Mouse (Mus musculus): ENCODE data around the gene Hmgn1.
"Not testable (repeated sequence)": the region's sequence is repeated elsewhere in the genome, so short reads cannot be mapped to it uniquely, and the experiment has no call there.

The Hmgn1 gene

DNA sequence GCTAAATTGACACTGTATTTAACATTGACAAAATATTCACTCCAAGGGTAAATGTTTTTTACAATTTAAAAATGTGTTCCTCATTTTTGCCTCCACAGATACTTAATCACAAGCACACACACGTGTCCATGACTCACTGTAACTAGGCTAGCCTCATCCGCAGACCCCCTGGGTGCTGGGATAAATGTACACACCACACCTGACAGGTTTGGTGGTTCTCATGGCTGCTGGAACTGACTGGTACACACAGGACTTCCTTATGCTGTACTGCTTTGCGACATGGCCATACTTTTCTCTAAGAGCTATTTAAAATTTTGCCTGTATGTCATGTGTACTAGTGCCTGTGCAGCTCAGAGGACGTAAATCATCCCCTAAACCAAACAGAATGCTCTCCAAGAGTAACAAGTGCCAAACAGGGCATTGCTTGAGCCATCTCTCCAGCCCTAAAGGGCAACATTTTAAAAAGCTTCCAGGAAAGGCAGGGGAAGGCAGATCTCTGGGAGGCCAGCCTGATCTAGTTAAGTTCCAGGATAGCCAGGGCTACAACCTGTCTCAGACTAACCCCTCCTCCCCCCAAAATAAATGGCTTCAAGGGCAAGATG, 7.4 kb downstream of the Hmgn1 start:
- no peak for DNase-seq

GRCm38 (mm10) chr16:96114729-96115128, 12.8 kb downstream of the Hmgn1 start:
- DNase-seq: no peak

DNA sequence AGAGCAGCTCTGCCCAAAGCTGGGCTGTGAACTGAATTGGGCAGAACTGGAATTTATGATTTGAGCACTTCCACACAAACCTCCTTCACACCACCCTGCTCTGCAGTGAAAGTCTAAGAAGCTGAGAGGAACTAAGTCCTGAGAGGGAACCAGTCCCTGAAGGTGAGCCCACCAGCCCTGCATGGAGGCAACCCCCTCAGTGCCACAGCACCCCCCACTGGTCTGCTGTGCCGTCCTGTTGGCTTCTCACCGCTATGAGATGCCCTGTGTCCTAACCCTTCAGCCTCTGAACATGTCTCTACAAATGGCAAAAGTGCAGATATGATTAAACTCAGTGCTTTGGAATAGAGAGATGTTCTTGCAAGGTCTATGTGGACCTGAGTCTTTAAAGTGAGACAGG, 14.8 kb downstream of the Hmgn1 start:
- DNase-seq: no peak

GRCm38 (mm10) chr16:96110655-96111345, 16.7 kb downstream of the Hmgn1 start:
- DNase-seq: no peak

DNA sequence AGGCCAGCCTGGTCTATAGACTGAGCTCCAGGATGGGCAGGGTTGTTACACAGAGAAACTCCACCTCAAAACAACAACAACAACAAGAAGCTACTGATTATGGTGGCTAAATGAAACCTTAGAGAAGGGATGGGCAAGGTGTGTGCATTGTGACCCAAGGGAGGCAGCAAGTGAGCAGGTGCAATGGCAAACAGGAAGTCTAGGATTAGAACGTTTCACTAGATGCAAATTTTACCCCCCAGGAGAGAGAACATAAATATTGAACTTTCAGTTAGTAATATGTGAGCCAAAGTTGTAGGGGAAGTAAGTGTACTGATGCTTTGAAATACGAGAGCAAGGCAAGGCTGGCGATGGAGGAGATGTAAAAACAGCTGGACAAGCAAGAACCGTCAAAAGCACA, 17.9 kb downstream of the Hmgn1 start:
- DNase-seq: no peak

GRCm38 (mm10) chr16:96103036-96103435, 24.5 kb downstream of the Hmgn1 start:
- no peak for DNase-seq

DNA sequence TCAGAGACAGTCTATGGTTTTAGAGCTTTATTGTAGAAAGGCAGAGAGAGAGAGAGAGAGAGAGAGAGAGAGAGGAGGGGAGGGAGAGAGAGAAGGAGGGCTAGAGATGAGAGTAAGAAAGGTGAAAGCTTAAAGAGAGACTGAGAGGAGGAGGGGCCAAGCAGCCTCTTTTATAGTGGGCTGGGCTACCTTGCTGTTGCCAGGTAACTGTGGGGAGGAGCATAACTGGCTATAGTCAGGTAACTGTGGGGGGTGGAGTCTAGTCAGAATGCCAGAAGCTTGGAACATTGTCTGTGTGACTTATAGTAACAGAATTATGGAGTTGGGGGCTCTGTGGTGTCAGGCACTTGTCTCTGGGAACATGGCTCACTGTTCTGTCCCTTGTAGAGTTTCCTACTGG, 29.7 kb downstream of the Hmgn1 start:
- not testable (repeated sequence) for DNase-seq

DNA sequence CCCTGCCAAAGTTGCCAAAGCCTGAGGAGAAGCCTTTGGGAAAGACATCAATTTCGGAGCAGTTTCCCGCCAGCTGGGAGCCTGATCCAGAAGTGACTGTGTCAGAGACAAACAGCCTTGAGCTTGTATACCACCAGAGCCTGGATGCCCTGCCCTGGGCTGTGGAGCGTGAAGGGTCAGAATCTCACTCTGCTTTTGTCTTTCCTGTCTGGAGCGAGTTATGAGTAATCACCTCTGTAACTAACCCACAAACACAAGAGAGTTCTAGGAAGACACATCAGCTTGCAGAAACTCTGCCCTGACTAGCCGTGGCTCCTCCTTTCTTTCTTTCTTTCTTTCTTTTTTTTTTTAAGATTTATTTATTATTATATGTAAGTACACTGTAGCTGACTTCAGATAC, 31.6 kb downstream of the Hmgn1 start:
- no peak for DNase-seq

DNA sequence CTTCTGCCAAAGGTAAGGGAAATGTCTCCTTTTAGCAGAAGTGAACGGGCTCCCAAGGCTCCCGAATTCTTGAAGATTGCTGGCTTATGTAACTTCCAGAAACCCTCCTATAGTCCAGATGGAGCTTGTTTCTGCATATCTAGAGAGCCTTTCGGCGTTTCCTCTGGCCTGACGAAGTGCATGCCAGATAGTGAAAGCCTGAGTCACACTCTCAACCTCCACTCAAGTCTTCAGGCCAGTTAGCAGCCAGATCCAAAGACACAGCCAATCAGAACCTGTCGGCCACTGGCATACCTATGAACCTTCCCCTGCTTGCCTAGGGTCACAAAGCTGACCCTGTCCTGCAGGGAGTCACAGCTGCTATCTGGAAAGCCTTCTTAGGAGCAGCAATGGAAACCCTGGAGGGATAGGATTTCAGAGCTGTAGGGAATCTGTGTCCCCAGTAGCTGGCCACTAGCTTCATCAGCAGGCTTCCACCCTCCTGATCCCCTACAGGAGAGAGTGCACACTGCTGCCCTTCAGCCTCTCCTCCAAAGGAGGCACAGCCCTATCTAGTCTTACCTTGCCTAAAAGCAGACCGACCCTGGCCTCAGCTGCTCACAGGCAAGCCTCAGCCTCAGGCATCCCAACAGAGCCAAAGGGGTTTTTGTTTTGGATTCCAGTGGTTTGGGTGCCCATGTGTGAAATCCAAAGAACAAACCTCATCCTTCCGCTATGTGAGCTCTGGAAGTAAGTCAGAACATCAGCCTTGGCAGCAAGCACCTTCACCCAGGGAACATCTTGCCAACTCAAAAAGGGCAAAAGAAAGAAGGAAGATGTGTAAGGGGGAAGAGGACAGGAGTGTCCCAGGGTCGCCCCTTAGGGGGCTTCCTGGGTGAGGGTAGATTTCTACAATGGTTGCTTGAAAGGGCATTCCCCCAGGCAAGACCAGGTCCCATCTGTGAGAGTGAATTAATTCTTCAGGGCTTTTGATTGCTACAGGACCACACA, 35.7 kb downstream of the Hmgn1 start:
- DNase-seq: peak; percentile 32

DNA sequence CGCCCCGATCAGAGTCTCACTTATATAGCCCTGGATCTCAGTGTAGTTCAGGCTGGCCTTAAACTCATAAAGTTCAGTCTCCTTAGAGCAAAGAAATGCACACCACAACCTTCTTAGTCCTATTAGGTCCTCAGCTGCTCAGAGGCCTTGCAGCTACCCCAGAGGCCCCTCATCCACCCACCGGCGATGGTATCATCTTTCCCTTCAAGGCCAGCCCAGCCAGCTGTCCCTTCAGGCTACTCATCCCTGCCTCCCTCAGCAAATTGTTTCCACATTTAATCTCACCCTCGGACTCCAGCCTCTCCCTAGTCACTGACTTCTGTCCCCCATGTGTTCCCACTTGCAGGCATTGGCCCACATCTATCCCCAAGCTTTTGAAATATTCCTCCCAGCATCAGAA, 39.4 kb downstream of the Hmgn1 start:
- no peak for DNase-seq

GRCm38 (mm10) chr16:96087436-96087835, 40.1 kb downstream of the Hmgn1 start:
- no peak for DNase-seq

DNA sequence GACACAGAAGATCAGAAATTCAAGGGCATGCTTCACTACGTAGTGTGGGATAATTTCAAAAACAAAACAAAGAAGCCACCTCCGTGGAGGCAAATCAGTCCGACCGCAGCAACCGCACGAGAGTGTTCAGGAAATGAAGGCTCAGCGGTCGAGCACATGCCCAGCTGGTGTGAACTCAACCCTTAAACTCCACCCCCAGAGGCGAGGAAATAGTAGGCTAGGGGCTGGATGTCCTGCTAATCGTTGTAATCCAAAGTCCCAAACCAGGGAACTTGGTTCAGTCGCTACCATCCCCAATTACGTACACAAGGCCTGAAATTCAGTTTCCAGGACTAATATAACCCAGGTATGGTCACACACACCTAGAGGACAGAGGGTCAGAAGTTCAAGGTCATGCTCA, 40.5 kb downstream of the Hmgn1 start:
- DNase-seq: no peak

DNA sequence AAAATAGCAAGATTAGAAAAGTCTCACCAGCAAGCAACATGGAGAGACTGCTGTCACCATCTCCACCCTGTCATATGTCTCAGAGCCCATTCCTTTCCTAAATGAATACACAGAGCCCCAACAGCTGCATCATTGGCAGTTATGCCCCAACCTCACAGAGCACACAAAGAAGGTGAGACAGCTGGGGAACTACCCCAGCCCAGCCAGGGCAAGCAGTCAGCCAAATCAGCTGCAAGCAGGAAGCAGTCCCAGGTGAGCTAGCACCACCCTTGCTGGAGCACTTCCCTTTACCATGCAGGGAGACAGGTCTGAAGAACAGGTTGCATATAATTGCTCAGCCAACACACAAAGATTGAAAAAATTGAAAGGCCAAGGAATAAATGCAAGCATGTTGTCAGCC, 41.9 kb downstream of the Hmgn1 start:
- no peak for DNase-seq

DNA sequence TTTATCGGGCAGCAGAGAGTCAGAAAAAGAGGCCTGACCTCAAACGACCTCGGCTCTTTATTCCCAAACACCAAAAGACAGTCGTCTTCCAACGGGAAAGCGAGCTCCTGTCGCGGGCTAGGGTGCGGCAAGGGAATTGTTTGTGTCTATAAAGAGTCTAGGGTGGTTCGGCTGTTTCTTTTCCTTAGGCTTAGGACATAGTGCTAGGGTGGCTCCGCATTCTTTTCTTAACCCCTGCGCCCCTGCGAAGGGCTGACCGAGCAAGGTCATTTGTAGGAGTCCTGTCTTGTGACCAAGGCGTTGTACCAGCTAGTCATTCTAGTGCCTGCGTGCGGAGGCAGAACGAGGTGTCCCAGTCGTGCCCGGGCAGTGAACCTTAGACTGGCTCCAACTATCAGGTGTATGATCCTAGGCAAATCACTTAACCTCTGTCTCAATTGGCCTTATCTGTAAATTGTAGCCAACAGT, 44.3 kb downstream of the Hmgn1 start:
- DNase-seq: no peak

DNA sequence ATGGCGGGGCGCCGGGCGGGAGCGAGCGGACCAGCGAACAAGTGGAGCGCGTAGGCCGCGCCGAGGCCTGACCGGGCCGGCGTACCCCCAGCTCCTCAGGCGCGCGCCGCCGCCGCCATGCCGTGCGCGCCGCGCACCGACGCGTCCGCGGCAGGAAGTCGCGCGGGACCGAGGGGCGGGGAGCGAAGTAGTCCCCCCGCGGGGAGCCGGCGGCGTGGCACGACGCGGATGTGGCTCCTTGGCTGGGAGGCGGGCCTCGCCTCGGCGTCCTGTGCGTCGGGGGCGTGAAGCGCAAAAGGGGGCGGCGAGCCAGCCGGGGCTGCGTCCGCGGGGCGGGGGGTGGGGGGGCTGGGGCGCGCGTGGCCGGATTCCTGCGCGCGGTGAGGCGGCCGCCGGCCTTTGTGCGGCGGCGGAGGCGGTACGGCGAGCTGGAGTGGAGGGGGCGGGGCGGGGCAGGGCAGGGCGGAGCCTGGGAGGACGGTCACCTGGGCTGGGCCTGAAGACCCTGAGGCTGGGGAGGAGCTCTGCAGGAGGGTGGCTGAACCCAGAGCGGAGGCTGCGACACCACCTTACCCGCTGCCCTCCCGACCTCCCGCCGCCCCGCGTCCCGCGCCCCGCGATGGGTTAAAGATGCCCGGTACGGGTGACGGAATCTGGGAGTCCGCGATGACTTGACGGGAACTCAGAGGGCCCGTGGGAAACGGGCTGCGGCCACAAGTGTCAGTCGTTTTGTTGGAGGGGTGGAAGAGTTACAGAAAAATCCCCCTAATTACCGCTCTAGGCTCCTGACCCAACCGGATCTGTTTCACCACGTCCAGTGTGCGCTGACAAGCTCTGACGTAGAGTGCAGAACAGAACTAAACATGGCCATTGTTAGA, 45.0 kb downstream of the Hmgn1 start, which contains the start of gene Brwd1:
TSS of gene Brwd1 (minus strand) at position 226 of the 878 bp plus-strand sequence.
- DNase-seq: peak; percentile 93

GRCm38 (mm10) chr16:96081742-96082241, 45.7 kb downstream of the Hmgn1 start:
- DNase-seq: no peak

GRCm38 (mm10) chr16:96081331-96081730, 46.2 kb downstream of the Hmgn1 start:
- peak; percentile 91 for DNase-seq

- DNase-seq: no peak
These were observed 47.0 kb downstream of the Hmgn1 start for GRCm38 (mm10) chr16:96080524-96080923.

Data from right cerebral cortex, adult 18-20 months (tissue).